Mouse (Mus musculus) adrenal gland, postnatal 10 days (tissue): ENCODE data around the gene Gpr150. TPM values are rescaled to one million over a fixed set of nuclear protein-coding genes. Genes with fewer than 3 reads are reported as not detected.

Experiments used
- total RNA-seq, 2 experiments: library from RNA; stranded (reverse); gene quantifications; 2 replicates each; pipeline ENCODE4 v1.2.3; 2021

Gpr150 gene
- total RNA-seq, 2 experiments from 2014 or later = not detected

Other genes with a start within 250 kb of the Gpr150 start
- 10 to 100 TPM; 27.5 to 32.2 TPM for gene Glrx, start 217.1 kb downstream of the Gpr150 start, total RNA-seq
- 10 to 100 TPM; 12.3 to 15.9 TPM for gene Rhobtb3, start 113.1 kb downstream of the Gpr150 start, total RNA-seq
- not detected for gene Spata9, start 89.8 kb downstream of the Gpr150 start, total RNA-seq
- 10 to 100 TPM; 14.1 to 20.5 TPM for gene Rfesd, start 38.3 kb downstream of the Gpr150 start, total RNA-seq
- gene Arsk, start 41.7 kb upstream of the Gpr150 start, total RNA-seq = 1 to 10 TPM; 5.8 to 7.1 TPM
- gene Ttc37, start 41.7 kb upstream of the Gpr150 start, total RNA-seq = 10 to 100 TPM; 21.1 to 23.0 TPM
- gene Fam81b, start 248.1 kb upstream of the Gpr150 start, total RNA-seq = not detected